Mouse (Mus musculus) midbrain, embryonic 14.5 days (tissue): ENCODE measurements at regions not wholly inside any gene's neighbourhood (a gene's known extent, or its start where the extent isn't known, plus 50 kb on each side); places are given as distances from the start of the nearest gene placed in this dataset.
A peak's percentile ranks its signal among the peaks of the same experiment; 100 is the strongest.

Experiments
- ATAC-seq: fragments of 200-750 bp; cut with Nextera tagmentation; 2 replicates; pipeline ENCODE4 v1.8.0; 2017; ENCODE audit warnings: moderate number of reproducible peaks, moderate library complexity; ENCODE audit not compliant: low FRiP score, low TSS enrichment
- DNase-seq: peaks from one replicate; pipeline ENCODE4 v3.0.0-alpha.2; 2015
- H3K27ac ChIP-seq: fragments of 300-500 bp; sonication (generic); replicated peaks from 2 replicates; pipeline ENCODE4 v1.5.1; 2014; ENCODE audit warnings: mild to moderate bottlenecking, low read depth, low read length, moderate library complexity
- H3K27me3 ChIP-seq: fragments of 300-500 bp; sonication (generic); 2 replicates; pipeline ENCODE4 v1.6.1; 2014; ENCODE audit warnings: low read length, control low read depth, mixed read lengths; ENCODE audit not compliant: control insufficient read depth, insufficient read depth
- H3K36me3 ChIP-seq: fragments of 300-500 bp; sonication (generic); 2 replicates; pipeline ENCODE4 v1.6.1; 2014; ENCODE audit warnings: low read length, control low read depth; ENCODE audit not compliant: control insufficient read depth, insufficient read depth
- H3K4me1 ChIP-seq: fragments of 300-500 bp; sonication (generic); 2 replicates; pipeline ENCODE4 v1.6.1; 2014; ENCODE audit warnings: mild to moderate bottlenecking, antibody characterized with exemption, low read length, control low read depth; ENCODE audit not compliant: control insufficient read depth, insufficient read depth
- H3K4me2 ChIP-seq: fragments of 300-500 bp; sonication (generic); 2 replicates; pipeline ENCODE4 v1.6.1; 2014; ENCODE audit warnings: mild to moderate bottlenecking, low read length, moderate library complexity
- H3K4me3 ChIP-seq: fragments of 300-500 bp; sonication (generic); replicated peaks from 2 replicates; pipeline ENCODE4 v1.5.1; 2014; ENCODE audit warnings: low read depth, low read length
- H3K9ac ChIP-seq: fragments of 300-500 bp; sonication (generic); replicated peaks from 2 replicates; pipeline ENCODE4 v1.6.1; 2014; ENCODE audit warnings: mild to moderate bottlenecking, low read length, moderate library complexity
- H3K9me3 ChIP-seq: fragments of 300-500 bp; sonication (generic); 2 replicates; pipeline ENCODE4 v1.6.1; 2016; ENCODE audit warnings: low read length, control low read depth, mixed read lengths; ENCODE audit not compliant: control insufficient read depth
- WGBS: fragments of 180-500 bp; shearing (Covaris S2); extraction: QIAGEN DNeasy Blood & Tissue Kit; methylation state at CpG from one replicate; pipeline ENCODE4 v1.1.7; 2014; 5-methylcytosine and 5-hydroxymethylcytosine counted together

GRCm38 (mm10) chr5:148640523-148640922, 87.9 kb upstream of the Ubl3 start:
- Histone ChIP-seq H3K27ac (no peak overlapping the region), H3K27me3 (no peaks in the 10 kb centered on the region), H3K9me3 (no peaks in the 10 kb centered on the region), H3K9ac (no peak overlapping the region), H3K36me3 (no peaks in the 10 kb centered on the region), H3K4me2 (no peak overlapping the region), H3K4me3 (no peak overlapping the region), H3K4me1 (no peaks in the 10 kb centered on the region)
- DNase-seq (peak; percentile 34), ATAC-seq (no peak)
- WGBS: 46% methylated on average over 12 of the region's 14 CpGs

GRCm38 (mm10) chr5:148634919-148635356, 82.3 kb upstream of the Ubl3 start:
- ATAC-seq: no peak
- 78% methylated on average over 11 of the region's 11 CpGs for WGBS

GRCm38 (mm10) chr5:148633999-148634398, 81.4 kb upstream of the Ubl3 start:
- Histone ChIP-seq H3K27me3 (no peaks in the 10 kb centered on the region), H3K4me3 (no peak overlapping the region), H3K4me2 (no peak overlapping the region), H3K4me1 (0 out of 2 replicates have a peak, but pooled peaks cover 4% of the 10 kb centered on the region), H3K27ac (no peak overlapping the region), H3K9me3 (no peaks in the 10 kb centered on the region), H3K36me3 (no peaks in the 10 kb centered on the region), H3K9ac (no peak overlapping the region)
- DNase-seq (no peak), ATAC-seq (no peak)
- WGBS: 62% methylated on average over 5 of the region's 5 CpGs

More at GRCm38 (mm10) chr5:148634919-148635356, 82.3 kb upstream of the Ubl3 start:
- DNase-seq: no peak
- Histone ChIP-seq H3K4me3 (no peak overlapping the region), H3K9me3 (no peaks in the 10 kb centered on the region), H3K4me2 (no peak overlapping the region), H3K4me1 (0 out of 2 replicates have a peak, but pooled peaks cover 4% of the 10 kb centered on the region), H3K36me3 (no peaks in the 10 kb centered on the region), H3K9ac (no peak overlapping the region), H3K27me3 (no peaks in the 10 kb centered on the region), H3K27ac (no peak overlapping the region)

- Histone ChIP-seq H3K27me3 (no peaks in the 10 kb centered on the region), H3K4me2 (no peak overlapping the region), H3K4me1 (0 out of 2 replicates have a peak, but pooled peaks cover 4% of the 10 kb centered on the region), H3K9ac (no peak overlapping the region), H3K27ac (no peak overlapping the region), H3K9me3 (no peaks in the 10 kb centered on the region), H3K4me3 (no peak overlapping the region), H3K36me3 (no peaks in the 10 kb centered on the region)
- DNase-seq (no peak), ATAC-seq (no peak)
- WGBS: 91% methylated on average over 6 of the region's 6 CpGs
These were observed 80.7 kb upstream of the Ubl3 start for GRCm38 (mm10) chr5:148633331-148633730.

- ATAC-seq: no peak
- H3K4me1 ChIP-seq: 0 out of 2 replicates have a peak, but pooled peaks cover 4% of the 10 kb centered on the region
- DNase-seq: peak; percentile 39
- no peak overlapping the region for H3K4me2 ChIP-seq
- H3K27ac ChIP-seq: no peak overlapping the region
- 68% methylated on average over 11 of the region's 11 CpGs for WGBS
- no peaks in the 10 kb centered on the region for H3K27me3 ChIP-seq
- no peaks in the 10 kb centered on the region for H3K36me3 ChIP-seq
- no peaks in the 10 kb centered on the region for H3K9me3 ChIP-seq
- no peak overlapping the region for H3K4me3 ChIP-seq
- H3K9ac ChIP-seq: no peak overlapping the region
These were observed 80.1 kb upstream of the Ubl3 start for GRCm38 (mm10) chr5:148632516-148633170.

GRCm38 (mm10) chr5:148631566-148631965, 79.0 kb upstream of the Ubl3 start:
- H3K36me3 ChIP-seq: no peaks in the 10 kb centered on the region
- H3K4me2 ChIP-seq: no peak overlapping the region
- no peak overlapping the region for H3K4me3 ChIP-seq
- DNase-seq (no peak), ATAC-seq (no peak)
- H3K27me3 ChIP-seq: no peaks in the 10 kb centered on the region
- H3K9me3 ChIP-seq: no peaks in the 10 kb centered on the region
- 0 out of 2 replicates have a peak, but pooled peaks cover 4% of the 10 kb centered on the region for H3K4me1 ChIP-seq
- H3K9ac ChIP-seq: no peak overlapping the region
- 91% methylated on average over 5 of the region's 5 CpGs for WGBS
- H3K27ac ChIP-seq: no peak overlapping the region

GRCm38 (mm10) chr5:148626014-148626413, 73.4 kb upstream of the Ubl3 start:
- 95% methylated on average over 5 of the region's 5 CpGs for WGBS
- DNase-seq: no peak
- H3K36me3 ChIP-seq: no peaks in the 10 kb centered on the region
- H3K27me3 ChIP-seq: no peaks in the 10 kb centered on the region
- no peaks in the 10 kb centered on the region for H3K9me3 ChIP-seq
- no peak for ATAC-seq
- no peak overlapping the region for H3K4me3 ChIP-seq
- H3K4me1 ChIP-seq: peaks cover 9% of the 10 kb centered on the region
- no peak overlapping the region for H3K4me2 ChIP-seq
- H3K27ac ChIP-seq: no peak overlapping the region
- no peak overlapping the region for H3K9ac ChIP-seq

- Histone ChIP-seq H3K36me3 (no peaks in the 10 kb centered on the region), H3K27ac (peak overlapping the region; percentile 61; the same call in 1 of the 2 replicates), H3K4me3 (no peak overlapping the region), H3K4me2 (no peak overlapping the region), H3K4me1 (peaks cover 9% of the 10 kb centered on the region), H3K9me3 (no peaks in the 10 kb centered on the region), H3K27me3 (no peaks in the 10 kb centered on the region), H3K9ac (no peak overlapping the region)
- 0 out of 2 replicates have a peak, but pooled peaks have one; percentile 53 for ATAC-seq
- WGBS: 45% methylated on average over 21 of the region's 21 CpGs
- DNase-seq: peak; percentile 78
These were observed 72.2 kb upstream of the Ubl3 start for GRCm38 (mm10) chr5:148624649-148625405.
